Comparison of ENCODE assay signal across 9 mouse cellular contexts in the genomic region with DNA sequence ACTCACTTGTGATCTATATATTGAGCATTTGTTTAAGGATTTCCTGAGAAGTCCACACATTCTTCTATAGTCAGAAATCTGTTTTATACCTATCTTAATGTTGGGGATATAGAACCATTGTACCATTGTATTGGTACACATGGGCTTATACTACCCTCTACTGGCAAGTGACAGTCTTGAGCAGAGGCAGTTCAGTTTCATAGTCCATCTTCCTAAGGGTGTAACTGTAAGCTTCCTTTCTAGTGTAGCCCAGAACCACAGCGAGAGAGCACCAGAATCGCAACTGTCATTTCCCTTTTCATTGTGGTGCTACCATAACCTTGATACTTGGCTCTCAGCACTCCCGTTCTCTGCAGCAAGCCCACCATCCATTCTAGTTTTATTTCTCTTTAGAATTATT. TPM values are rescaled to one million over a fixed set of nuclear protein-coding genes. Genes with fewer than 3 reads are reported as not detected.
DNase-seq lines count a peak whose midpoint lies in the region; ATAC-seq and TF ChIP-seq lines count a peak whose summit lies in the region.
"Had no signal": no experiment of that assay in that cellular context is flagged by ENCODE, and none has a peak within 500 bp of the region (broad histone marks: within the 10 kb centered on the region; RNA-seq: fewer than 3 reads in every experiment).

No protein-coding gene starts in this region.

- no peak overlapping the region for H3K9ac ChIP-seq in ES-E14 (ENCODE audit: insufficient read depth, low read depth, low read length, poor library complexity, severe bottlenecking)

- no peaks in the 10 kb centered on the region for H3K4me1 ChIP-seq in ES-E14 (ENCODE audit: control insufficient read depth in 2 of 2, insufficient read depth in 2 of 2, low read length in 2 of 2, poor library complexity in 1 of 2)

- H3K27ac ChIP-seq in ES-E14 (ENCODE audit: insufficient read depth, low read depth, low read length, poor library complexity, severe bottlenecking), result no peak overlapping the region
- H3K27ac ChIP-seq: macrophage had no signal

- peaks cover 10% of the 10 kb centered on the region for H3K36me3 ChIP-seq in ES-E14 (ENCODE audit: control insufficient read depth, insufficient read depth, low read length, poor library complexity, severe bottlenecking)

- in situ Hi-C loops in ES-E14 (cut with MboI; ENCODE audit: low sequenced_read_pairs in 2 of 2, unreplicated experiment in 2 of 2), result no loop called here

- DNase-seq in left cerebral cortex, adult 11 months (ENCODE audit: low spot score), result peak; percentile 14
- DNase-seq in left cerebral cortex, adult 8-10 months (ENCODE audit: low spot score in 2 of 2), result no peak
- peak; percentile 21 for DNase-seq in ES-E14 (ENCODE audit: low read depth, low spot score)
- peak; percentile 13 to 33 for DNase-seq in heart, adult 9 months (ENCODE audit: low spot score in 2 of 2)
- DNase-seq in layer of hippocampus, adult 9-11 months, result peak; percentile 9
- peak; percentile 72 for DNase-seq in naive thymus-derived CD4-positive, alpha-beta T cell, adult 2 months (ENCODE audit: low read depth)

- peak; percentile 88 for ATAC-seq in cerebellum, adult (ENCODE audit: insufficient number of reproducible peaks, low FRiP score, low TSS enrichment)
- ATAC-seq in inflammation-experienced regulatory T-cells, adult 6 months, result no peak

- no peaks in the 10 kb centered on the region for H3K9me3 ChIP-seq in ES-E14 (ENCODE audit: control insufficient read depth, insufficient read depth, low read depth, low read length)

- no peak overlapping the region for H3K4me3 ChIP-seq in ES-E14 (ENCODE audit: insufficient read depth in 1 of 2, low read depth in 1 of 2, low read length in 2 of 2, poor library complexity in 1 of 2, severe bottlenecking in 1 of 2)

TF ChIP-seq in ES-E14, 5 proteins besides CTCF, POLR2A, EP300 and RAD21:
- TF ChIP-seq CHD2 (IDR thresholded peaks at IDR 0.05; ENCODE audit: low read depth, low read length) (no peak), ZC3H11A (IDR thresholded peaks at IDR 0.05; ENCODE audit: borderline replicate concordance, low read depth, low read length) (no peak), MAFK (IDR thresholded peaks at IDR 0.05; ENCODE audit: insufficient read depth, low read depth, low read length) (no peak), ZNF384 (IDR thresholded peaks at IDR 0.05; ENCODE audit: low read depth, low read length) (no peak), HCFC1 (IDR thresholded peaks at IDR 0.05; ENCODE audit: borderline replicate concordance, insufficient read depth, low read length) (no peak)

RNA-seq across cellular contexts. Expression of a gene that starts 36.8 kb away (rescaled TPM):
- 10 to 100 TPM; 63.7 to 71.1 (median 66.6) TPM for total RNA-seq in left cerebral cortex, adult 8-10 months (2022)
- 0.89 and 1.3 TPM in 2 replicates for total RNA-seq in ES-E14 (2012; rRNA removed)
- under 1 TPM in 2 of 3 experiments, not detected in 1; 0.36 to 0.47 TPM for polyA plus RNA-seq in inflammation-experienced regulatory T-cells, adult 6 months (2017; shearing (Covaris generic))

Comparison
In these comparisons a context has a peak if more than half of its experiments do, and no peak if none do; other contexts are left out.
1. DNase-seq: peak in left cerebral cortex, adult 11 months (single experiment), ES-E14 (single experiment), heart, adult 9 months (2 of 2), layer of hippocampus, adult 9-11 months (single experiment) and naive thymus-derived CD4-positive, alpha-beta T cell, adult 2 months (single experiment); none in left cerebral cortex, adult 8-10 months (0 of 2).
2. RNA of a gene that starts 36.8 kb away (total RNA-seq): 63.7 to 71.1 TPM in left cerebral cortex, adult 8-10 months; 0.89 to 1.3 TPM in ES-E14; every median in the first group is over 10 times any median in the second.